Mouse (Mus musculus): ENCODE data around the gene Defa31. TPM values are rescaled to one million over a fixed set of nuclear protein-coding genes. Genes with fewer than 3 reads are reported as not detected.
"Not testable (repeated sequence)": the region's sequence is repeated elsewhere in the genome, so short reads cannot be mapped to it uniquely, and the experiment has no call there.

The Defa31 gene
- polyA plus RNA-seq (2012; ENCODE audit: insufficient read depth, insufficient read length, missing spikeins) = not detected in 2 replicates

GRCm38 (mm10) chr8:21191314-21191713, at the start of gene Defa31:
TSS of gene Defa31 (plus strand) at chr8:21191614.
- H3K4me3 ChIP-seq (ENCODE audit: insufficient read depth, low read depth, low read length); H3K4me1 ChIP-seq (ENCODE audit: control insufficient read depth, insufficient read depth, insufficient read length, low read length); H3K27ac ChIP-seq (replicated peaks; ENCODE audit: low read depth, low read length): not testable (repeated sequence)

- not testable (repeated sequence) for H3K27ac ChIP-seq (replicated peaks; ENCODE audit: low read depth, low read length); H3K4me1 ChIP-seq (ENCODE audit: control insufficient read depth, insufficient read depth, insufficient read length, low read length); H3K4me3 ChIP-seq (ENCODE audit: insufficient read depth, low read depth, low read length)
Measured at GRCm38 (mm10) chr8:21161977-21162376, 29.4 kb upstream of the Defa31 start, which contains the start of gene Defa22. TSS of gene Defa22 (plus strand) at chr8:21162277.

GRCm38 (mm10) chr8:21201261-21201660, 9.8 kb downstream of the Defa31 start, which contains the start of gene Gm15293:
TSS of gene Gm15293 (plus strand) at chr8:21201561.
- H3K4me3 ChIP-seq (ENCODE audit: insufficient read depth, low read depth, low read length); H3K4me1 ChIP-seq (ENCODE audit: control insufficient read depth, insufficient read depth, insufficient read length, low read length); H3K27ac ChIP-seq (replicated peaks; ENCODE audit: low read depth, low read length): not testable (repeated sequence)

Other genes with a start within 250 kb of the Defa31 start
- gene AY761185, start 246.9 kb upstream of the Defa31 start, polyA plus RNA-seq (2012; ENCODE audit: insufficient read depth, insufficient read length, missing spikeins) = not detected in 2 replicates
- gene Defa21, start 166.1 kb upstream of the Defa31 start, polyA plus RNA-seq (2012; ENCODE audit: insufficient read depth, insufficient read length, missing spikeins) = not detected in 2 replicates
- gene Defa23, start 136.6 kb upstream of the Defa31 start, polyA plus RNA-seq (2012; ENCODE audit: insufficient read depth, insufficient read length, missing spikeins) = not detected in 2 replicates
- gene Defa35, start 126.6 kb upstream of the Defa31 start, polyA plus RNA-seq (2012; ENCODE audit: insufficient read depth, insufficient read length, missing spikeins) = not detected in 2 replicates
- gene Defa25, start 107.2 kb upstream of the Defa31 start, polyA plus RNA-seq (2012; ENCODE audit: insufficient read depth, insufficient read length, missing spikeins) = not detected in 2 replicates
- not detected in 2 replicates for gene Gm14851, start 95.6 kb upstream of the Defa31 start, polyA plus RNA-seq (2012; ENCODE audit: insufficient read depth, insufficient read length, missing spikeins)
- gene Defa30, start 57.0 kb upstream of the Defa31 start, polyA plus RNA-seq (2012; ENCODE audit: insufficient read depth, insufficient read length, missing spikeins) = not detected in 2 replicates
- gene Defa22, start 29.3 kb upstream of the Defa31 start, polyA plus RNA-seq (2012; ENCODE audit: insufficient read depth, insufficient read length, missing spikeins) = not detected in 2 replicates
- not detected in 2 replicates for gene Gm15293, start 9.9 kb downstream of the Defa31 start, polyA plus RNA-seq (2012; ENCODE audit: insufficient read depth, insufficient read length, missing spikeins)
- not detected in 2 replicates for gene Gm15292, start 58.1 kb downstream of the Defa31 start, polyA plus RNA-seq (2012; ENCODE audit: insufficient read depth, insufficient read length, missing spikeins)
- gene Defa27, start 123.9 kb downstream of the Defa31 start, polyA plus RNA-seq (2012; ENCODE audit: insufficient read depth, insufficient read length, missing spikeins) = not detected in 2 replicates
- not detected in 2 replicates for gene Defa29, start 135.4 kb downstream of the Defa31 start, polyA plus RNA-seq (2012; ENCODE audit: insufficient read depth, insufficient read length, missing spikeins)
- gene Defa2, start 186.9 kb downstream of the Defa31 start, polyA plus RNA-seq (2012; ENCODE audit: insufficient read depth, insufficient read length, missing spikeins) = not detected in 2 replicates
- not detected in 2 replicates for gene Defa33, start 200.2 kb downstream of the Defa31 start, polyA plus RNA-seq (2012; ENCODE audit: insufficient read depth, insufficient read length, missing spikeins)
- not detected in 2 replicates for gene Defa36, start 235.8 kb downstream of the Defa31 start, polyA plus RNA-seq (2012; ENCODE audit: insufficient read depth, insufficient read length, missing spikeins)

Data from brown adipose tissue, adult 24 weeks (tissue).